Mouse (Mus musculus) left cerebral cortex, adult 2 months (tissue): ENCODE measurements around the gene Wwox. TPM values are rescaled to one million over a fixed set of nuclear protein-coding genes. Genes with fewer than 3 reads are reported as not detected.
A peak's percentile ranks its signal among the peaks of the same experiment; 100 is the strongest.

Experiments used
- DNase-seq, 2 experiments: peaks; one replicate each; pipeline ENCODE4 v3.0.0; 2021 to 2022; ENCODE audit warnings: low spot score in 2 of 2, mixed read lengths in 1 of 2; ENCODE audit errors: extremely low spot score in 1 of 2
- H3K27ac ChIP-seq: fragments of 200-600 bp; 2 replicates; pipeline ENCODE4 v1.8.1; 2022
- H3K4me3 ChIP-seq: fragments of 200-600 bp; 2 replicates; pipeline ENCODE4 v1.8.1; 2022
- CTCF ChIP-seq: fragments of 200-600 bp; IDR thresholded peaks from 2 replicates; pipeline ENCODE4 v1.8.1; 2022; ENCODE audit warnings: antibody characterized with exemption, mild to moderate bottlenecking, moderate library complexity
- intact Hi-C: fragments of 180-260 bp; cut with DNase I; formaldehyde crosslinking; loops from one replicate; pipeline ENCODE4 v1.15.1; 2025
- total RNA-seq, 2 experiments: library from RNA; stranded (reverse); gene quantifications; 2 replicates each; pipeline ENCODE4 v1.2.3; 2021

The Wwox gene
- total RNA-seq, 2 experiments from 2014 or later = 16.7 to 17.6 TPM

GRCm38 (mm10) chr8:115210014-115210413, 770.6 kb downstream of the Wwox start:
- TF ChIP-seq CTCF = no peak
- no peak for DNase-seq
- Histone ChIP-seq H3K27ac (no peak overlapping the region), H3K4me3 (no peak overlapping the region)
- intact Hi-C loops = no loop called here

- TF ChIP-seq CTCF = no peak
- intact Hi-C loops = no loop called here
- no peak for DNase-seq
- no peak overlapping the region for H3K4me3 ChIP-seq
- H3K27ac ChIP-seq = no peak overlapping the region
Observed at GRCm38 (mm10) chr8:115213126-115213525, 773.7 kb downstream of the Wwox start.

- Histone ChIP-seq H3K27ac (no peak overlapping the region), H3K4me3 (no peak overlapping the region)
- intact Hi-C loops = no loop called here
- no peak for DNase-seq
- no peak for TF ChIP-seq CTCF
Observed at GRCm38 (mm10) chr8:115214870-115215269, 775.4 kb downstream of the Wwox start.

- no peak for TF ChIP-seq CTCF
- no peak overlapping the region for H3K4me3 ChIP-seq
- H3K27ac ChIP-seq = no peak overlapping the region
- no peak for DNase-seq
- intact Hi-C loops = no loop called here
Observed at GRCm38 (mm10) chr8:115216801-115217200, 777.3 kb downstream of the Wwox start.

GRCm38 (mm10) chr8:115222545-115222944, 783.1 kb downstream of the Wwox start:
- intact Hi-C loops = no loop called here
- Histone ChIP-seq H3K27ac (no peak overlapping the region), H3K4me3 (no peak overlapping the region)
- TF ChIP-seq CTCF = no peak
- no peak for DNase-seq

GRCm38 (mm10) chr8:115226781-115227583, 787.5 kb downstream of the Wwox start:
- DNase-seq = no peak
- H3K27ac ChIP-seq = no peak overlapping the region
- no peak overlapping the region for H3K4me3 ChIP-seq
- intact Hi-C loops = no loop called here
- TF ChIP-seq CTCF = no peak

- no peak for TF ChIP-seq CTCF
- no peak overlapping the region for H3K27ac ChIP-seq
- intact Hi-C loops = no loop called here
- DNase-seq = no peak
- H3K4me3 ChIP-seq = no peak overlapping the region
Observed at GRCm38 (mm10) chr8:115228903-115229302, 789.4 kb downstream of the Wwox start.

GRCm38 (mm10) chr8:115234068-115234467, 794.6 kb downstream of the Wwox start:
- H3K4me3 ChIP-seq = no peak overlapping the region
- intact Hi-C loops = no loop called here
- DNase-seq = no peak
- no peak for TF ChIP-seq CTCF
- no peak overlapping the region for H3K27ac ChIP-seq

- no peak for DNase-seq
- Histone ChIP-seq H3K4me3 (no peak overlapping the region), H3K27ac (no peak overlapping the region)
- TF ChIP-seq CTCF = no peak
- intact Hi-C loops = no loop called here
Observed at GRCm38 (mm10) chr8:115237596-115237995, 798.1 kb downstream of the Wwox start.

GRCm38 (mm10) chr8:115243465-115244027, 804.1 kb downstream of the Wwox start:
- intact Hi-C loops = no loop called here
- Histone ChIP-seq H3K4me3 (no peak overlapping the region), H3K27ac (no peak overlapping the region)
- no peak for TF ChIP-seq CTCF
- DNase-seq = no peak

- intact Hi-C loops = no loop called here
- TF ChIP-seq CTCF = no peak
- H3K4me3 ChIP-seq = peak overlapping the region; percentile 26; the same call in 1 of the 2 replicates
- H3K27ac ChIP-seq = no peak overlapping the region
- DNase-seq = peak in 1 of 2 experiments; percentile 17
Observed at GRCm38 (mm10) chr8:115249688-115250366, 810.4 kb downstream of the Wwox start.

GRCm38 (mm10) chr8:115255550-115255949, 816.1 kb downstream of the Wwox start:
- TF ChIP-seq CTCF = no peak
- Histone ChIP-seq H3K4me3 (no peak overlapping the region), H3K27ac (no peak overlapping the region)
- DNase-seq = no peak
- intact Hi-C loops = no loop called here
